Mouse (Mus musculus) cerebellum, postnatal 10 days (tissue): ENCODE measurements around the gene Aldh18a1.
"Not testable (repeated sequence)": the region's sequence is repeated elsewhere in the genome, so short reads cannot be mapped to it uniquely, and the experiment has no call there.

ENCODE experiments used
- DNase-seq, 2 experiments: peaks; one replicate each; pipeline ENCODE4 v3.0.0; 2021; ENCODE audit warnings: mixed read lengths in 2 of 2

Gene Aldh18a1

DNA sequence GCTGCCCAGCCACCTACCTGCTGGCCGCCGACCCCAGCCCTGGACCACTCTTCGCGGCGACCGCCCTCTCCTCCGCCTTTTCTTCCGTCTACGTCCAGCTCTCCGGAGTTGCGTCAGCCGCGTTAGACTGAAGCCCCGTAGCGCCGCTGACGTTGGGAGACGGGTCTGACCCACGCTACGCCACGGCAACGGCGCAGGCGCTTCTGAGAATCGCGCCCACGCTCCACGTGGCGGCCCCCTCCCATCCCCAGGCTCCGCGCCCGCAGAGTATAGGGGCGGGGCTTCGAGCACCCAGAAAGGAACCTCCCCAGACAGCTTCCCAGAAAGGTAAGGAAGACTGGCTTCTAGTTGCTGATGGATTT is at the start of gene Aldh18a1:
Gene Aldh18a1 (minus strand): TSS at position 171 of the 362 bp plus-strand sequence.
- peak; percentile 97 to 98 for DNase-seq

- DNase-seq, result no peak
These were observed 49.3 kb upstream of the Aldh18a1 start for GRCm38 (mm10) chr19:40637601-40638000.

DNA sequence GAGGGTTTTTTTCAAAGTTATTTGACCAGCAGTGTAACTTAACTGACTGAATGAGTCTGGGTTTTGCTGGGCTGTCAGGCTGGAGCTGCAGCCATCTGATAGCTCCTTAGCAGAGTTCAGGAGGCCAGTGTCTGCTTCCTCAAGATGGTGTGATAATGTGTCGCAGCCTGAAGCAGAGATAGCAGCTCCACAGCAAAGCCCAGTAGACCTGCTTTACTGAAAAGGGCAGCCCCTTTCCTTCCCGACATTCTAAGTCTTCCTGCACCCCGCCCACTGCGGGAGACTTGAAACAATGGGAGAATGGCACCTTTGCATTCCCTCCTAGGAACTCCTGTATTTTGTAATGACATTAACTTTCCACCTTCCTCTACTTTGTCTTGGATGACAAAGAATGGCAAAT is 48.8 kb upstream of the Aldh18a1 start:
- no peak for DNase-seq

GRCm38 (mm10) chr19:40633144-40633543 is 44.9 kb upstream of the Aldh18a1 start:
- DNase-seq, result no peak

- DNase-seq, result peak; percentile 55 to 64
These were observed 44.4 kb upstream of the Aldh18a1 start for GRCm38 (mm10) chr19:40632668-40633067.

GRCm38 (mm10) chr19:40632193-40632592 is 43.9 kb upstream of the Aldh18a1 start:
- no peak for DNase-seq

DNA sequence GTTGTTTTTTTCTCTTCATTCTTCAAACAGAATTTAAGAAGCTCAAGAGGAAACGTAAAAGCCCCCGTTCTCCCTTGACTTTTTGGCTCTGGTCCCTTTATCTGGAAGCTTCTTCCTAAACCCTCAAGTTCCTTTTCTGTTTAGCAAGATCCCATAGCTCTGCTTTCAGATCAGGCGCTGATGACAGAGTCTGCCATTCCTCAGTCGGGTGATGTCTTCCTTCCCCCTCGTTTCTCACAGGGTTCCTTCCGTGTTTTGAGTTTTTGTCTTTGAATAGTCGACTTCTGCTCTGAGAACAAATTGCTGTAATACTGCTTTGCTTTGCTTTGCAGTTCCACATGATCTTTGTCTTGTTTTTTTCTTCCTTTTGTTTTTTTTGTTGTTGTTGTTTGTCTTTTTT is 42.3 kb upstream of the Aldh18a1 start:
- no peak for DNase-seq

DNA sequence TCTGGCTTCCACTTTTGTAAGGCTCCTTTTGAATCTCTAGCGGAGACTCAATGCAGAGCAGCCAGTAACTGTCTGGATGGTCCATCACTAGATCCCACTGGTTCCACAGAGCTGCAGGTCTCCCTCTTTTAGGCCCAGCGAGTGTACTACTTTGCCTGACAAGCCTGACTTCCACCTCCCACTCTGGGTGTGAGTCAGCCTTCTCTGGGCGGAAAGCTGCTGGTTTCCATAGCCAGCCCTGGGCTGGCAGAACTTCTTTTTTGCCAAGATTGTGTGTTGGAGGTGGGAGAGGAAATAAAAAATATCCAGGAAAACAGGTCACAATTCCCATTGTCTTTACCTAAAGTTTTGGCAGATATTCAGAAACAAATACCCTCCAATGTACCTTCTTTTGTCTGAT is 41.8 kb upstream of the Aldh18a1 start:
- no peak for DNase-seq

DNA sequence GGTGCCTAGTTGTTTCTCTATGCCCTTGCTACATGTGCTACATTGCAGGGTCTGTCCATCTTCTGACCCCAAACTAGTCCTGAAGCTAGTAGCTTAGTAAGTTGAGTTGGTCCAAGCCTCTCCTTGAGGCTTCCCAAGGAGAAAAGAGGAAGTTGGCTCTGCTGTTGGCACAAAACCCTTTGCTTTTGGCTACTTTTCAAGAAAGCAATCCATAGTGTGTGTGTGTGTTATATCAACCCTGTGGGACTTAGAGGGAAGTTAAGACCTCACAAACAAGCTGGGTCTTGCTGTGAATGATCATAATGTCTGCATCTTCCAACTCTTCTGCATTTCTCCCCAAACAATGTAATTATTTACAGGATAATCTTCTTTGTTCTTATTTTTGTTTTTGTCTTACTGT is 40.7 kb upstream of the Aldh18a1 start:
- DNase-seq, result peak in 1 of 2 experiments; percentile 7

- no peak for DNase-seq
These were observed 37.7 kb upstream of the Aldh18a1 start for GRCm38 (mm10) chr19:40625935-40626334.

DNA sequence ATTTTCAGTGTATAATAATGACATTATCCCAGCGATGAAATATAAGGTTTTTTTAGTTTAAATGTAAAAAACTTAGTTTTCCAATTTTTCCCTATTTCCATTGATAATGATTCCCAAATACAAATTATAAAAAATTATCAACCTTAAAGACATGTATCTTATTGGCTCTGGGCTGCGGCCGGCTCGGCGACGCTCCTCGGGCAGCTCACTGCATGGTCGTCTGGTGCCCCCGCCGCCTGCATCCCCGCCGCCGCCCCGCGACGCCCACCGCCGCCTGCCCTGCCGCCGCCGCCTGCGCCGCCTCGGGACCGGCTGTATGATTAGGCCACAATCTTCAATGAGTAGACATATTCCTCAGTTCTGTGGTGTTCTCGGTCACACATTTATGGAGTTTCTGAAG is 33.4 kb upstream of the Aldh18a1 start:
- DNase-seq, result not testable (repeated sequence)

- no peak for DNase-seq
These were observed 27.8 kb upstream of the Aldh18a1 start for GRCm38 (mm10) chr19:40616021-40616420.

- no peak for DNase-seq
These were observed 26.5 kb upstream of the Aldh18a1 start for GRCm38 (mm10) chr19:40614811-40615210.

DNA sequence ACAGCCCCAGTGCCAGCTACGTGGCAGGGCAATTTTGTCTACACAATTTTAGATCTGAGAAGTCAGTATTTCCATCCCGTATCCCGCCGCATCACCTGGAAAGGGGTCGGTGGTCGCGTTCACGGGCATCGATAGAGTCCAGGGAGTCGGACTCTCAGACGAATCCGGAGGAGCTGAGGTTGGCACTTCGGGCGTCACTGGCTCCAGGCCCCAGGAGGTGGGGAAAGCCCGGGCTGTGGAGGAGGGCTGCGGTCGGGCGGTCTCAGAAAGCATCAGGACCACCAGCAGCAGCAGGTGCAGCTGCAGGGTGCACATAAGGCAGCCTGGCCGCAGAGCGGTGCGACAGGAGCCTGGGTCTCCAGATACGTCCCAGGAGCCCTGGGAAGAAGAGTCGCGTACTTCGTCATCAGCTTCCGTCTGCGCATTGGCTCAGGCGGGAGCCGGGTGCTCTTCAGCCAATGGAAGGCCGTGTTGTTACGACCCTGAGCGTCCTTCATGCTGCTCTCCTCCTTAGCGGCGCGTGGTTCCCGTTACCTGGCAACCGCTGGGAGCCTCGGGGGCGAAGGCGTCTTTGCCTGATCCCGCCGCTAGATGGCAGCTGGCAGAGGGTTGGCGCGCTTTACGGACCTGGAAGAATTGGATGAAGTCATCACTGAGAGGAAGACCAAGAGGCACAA is 23.7 kb upstream of the Aldh18a1 start, which contains the start of the genes Tctn3 and Entpd1:
Gene Tctn3 (minus strand): TSS at position 404 of the 677 bp plus-strand sequence.
Gene Entpd1 (plus strand): TSS at position 537 of the 677 bp plus-strand sequence.
- peak; percentile 98 to 99 for DNase-seq

- no peak for DNase-seq
These were observed 19.4 kb upstream of the Aldh18a1 start for GRCm38 (mm10) chr19:40607676-40608075.

DNA sequence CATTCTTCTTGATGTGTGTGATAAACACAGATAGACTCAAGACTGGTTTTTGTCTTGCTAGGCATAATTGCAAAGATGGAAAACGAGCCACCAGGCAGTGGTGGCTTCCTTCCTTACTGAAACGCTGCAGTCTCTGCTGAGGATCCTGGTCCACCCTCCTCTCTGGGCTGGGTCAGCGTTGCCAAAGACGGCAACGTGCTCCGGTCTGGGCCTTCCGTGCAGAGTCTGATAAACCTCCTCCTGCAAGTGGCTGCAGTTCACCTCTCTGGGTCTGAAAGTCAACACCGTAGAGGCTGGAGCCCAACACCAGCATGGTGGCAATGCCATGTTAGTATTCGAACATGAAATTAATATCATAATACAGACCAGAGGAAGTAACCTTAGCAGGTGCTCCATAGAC is 16.9 kb upstream of the Aldh18a1 start:
- no peak for DNase-seq

- no peak for DNase-seq
These were observed 13.6 kb upstream of the Aldh18a1 start for GRCm38 (mm10) chr19:40601870-40602269.

- not testable (repeated sequence) for DNase-seq
These were observed 12.6 kb upstream of the Aldh18a1 start for GRCm38 (mm10) chr19:40600846-40601245.

DNA sequence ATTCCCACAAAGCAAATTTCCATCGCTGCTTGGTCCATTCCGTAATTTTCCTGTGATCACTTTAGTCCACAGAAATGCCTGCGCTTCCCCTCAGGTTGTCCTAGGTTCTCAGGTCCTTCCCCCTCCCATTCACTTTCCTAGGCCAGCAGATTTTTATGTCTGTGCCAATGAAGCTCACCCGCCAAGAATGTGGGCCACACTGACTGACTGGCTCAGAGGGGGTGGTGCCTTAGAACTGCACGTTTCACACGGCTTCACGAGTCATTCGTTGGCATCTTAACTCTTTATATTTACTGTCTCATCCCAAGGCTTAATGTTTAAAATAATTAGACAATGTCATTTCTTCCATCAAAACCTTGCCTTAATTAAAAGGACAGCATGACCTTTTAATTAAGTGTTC is 7.6 kb upstream of the Aldh18a1 start:
- peak; percentile 47 to 51 for DNase-seq

- no peak for DNase-seq
These were observed 7.0 kb upstream of the Aldh18a1 start for GRCm38 (mm10) chr19:40595231-40595630.

DNA sequence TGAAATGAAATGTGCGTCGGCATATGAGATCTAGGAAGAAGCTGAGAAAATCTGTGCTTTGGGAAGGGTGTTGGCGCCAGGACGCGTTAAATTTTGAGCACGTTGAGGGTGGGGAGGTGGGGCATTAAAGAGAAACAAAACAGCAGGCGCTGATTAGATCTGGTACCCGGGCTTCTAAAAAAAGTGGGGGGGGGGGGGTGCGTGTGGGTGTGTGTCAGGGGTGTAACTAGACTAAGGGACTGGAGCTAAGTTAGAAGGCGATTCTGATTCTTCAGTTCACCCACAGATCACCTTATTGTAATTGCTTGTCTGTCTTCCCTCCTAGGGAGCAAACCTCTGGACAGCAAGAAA is 1.2 kb upstream of the Aldh18a1 start:
- no peak for DNase-seq

DNA sequence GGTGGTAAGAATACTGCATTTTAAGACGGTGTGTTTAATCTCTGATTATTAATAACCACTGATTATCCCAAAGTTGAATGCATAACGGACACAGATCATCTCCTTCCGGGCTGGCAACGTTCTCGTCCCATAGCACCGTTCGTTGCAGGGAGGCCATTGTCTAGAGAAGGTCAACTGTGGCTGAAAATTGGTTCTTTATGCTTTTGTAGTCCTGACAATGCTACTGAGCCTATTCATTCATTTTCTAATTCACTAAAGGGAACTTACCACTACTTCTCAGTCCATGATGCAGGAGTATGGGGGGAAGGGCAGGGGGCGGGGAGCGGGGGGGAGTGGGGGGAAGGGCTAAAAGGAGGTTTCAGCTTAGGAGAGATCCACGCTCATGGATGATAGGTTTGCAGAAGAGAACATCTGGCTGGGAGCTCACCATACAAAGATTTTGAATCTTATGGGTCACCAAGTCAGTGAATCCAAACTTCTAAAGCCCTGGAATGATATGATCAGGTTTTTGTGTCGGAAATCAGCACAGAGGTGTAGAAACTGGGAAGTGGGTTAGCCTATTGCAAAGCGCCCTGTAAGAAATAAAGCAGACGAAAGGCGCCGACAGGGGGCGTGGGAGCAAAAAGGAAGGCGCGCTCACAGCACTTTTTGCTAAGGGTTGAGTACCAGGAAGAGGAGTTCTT is 725 bp upstream of the Aldh18a1 start:
- DNase-seq, result peak; percentile 95 to 96

- DNase-seq, result no peak
These were observed 571 bp downstream of the Aldh18a1 start for GRCm38 (mm10) chr19:40587491-40588292.

- no peak for DNase-seq
These were observed 1.4 kb downstream of the Aldh18a1 start for GRCm38 (mm10) chr19:40586908-40587307.
